Mouse (Mus musculus) bone marrow macrophage, adult 2 months (primary cell): ENCODE data around the gene Inpp4a.

Experiments used
- CTCF ChIP-seq: IDR thresholded peaks from 2 replicates; pipeline ENCODE4 v1.5.1; 2012; ENCODE audit warnings: low read depth, mild to moderate bottlenecking, low read length, moderate library complexity
- POLR2A ChIP-seq: IDR thresholded peaks from 2 replicates; pipeline ENCODE4 v1.6.1; 2012; ENCODE audit warnings: mild to moderate bottlenecking, low read depth, low read length, borderline replicate concordance

- TF ChIP-seq CTCF (no peak), POLR2A (no peak)
Measured at GRCm38 (mm10) chr1:37408678-37409077, 109.0 kb downstream of the Inpp4a start.
